Mouse (Mus musculus) yolk sac, embryonic 10.5 days (tissue): ENCODE results near the gene Cxcl14.

Experiments
- DNase-seq: peaks from one replicate; pipeline ENCODE4 v3.0.0-alpha.2; 2017; ENCODE audit warnings: low spot score

The Cxcl14 gene

GRCm38 (mm10) chr13:56289261-56289660 lies 7.1 kb downstream of the Cxcl14 start:
- no peak for DNase-seq

GRCm38 (mm10) chr13:56288601-56289000 lies 7.8 kb downstream of the Cxcl14 start:
- DNase-seq = no peak

GRCm38 (mm10) chr13:56287091-56287490 lies 9.3 kb downstream of the Cxcl14 start:
- DNase-seq = no peak

GRCm38 (mm10) chr13:56283321-56283720 lies 13.0 kb downstream of the Cxcl14 start:
- DNase-seq = no peak

- DNase-seq = no peak
Observed at GRCm38 (mm10) chr13:56280356-56280755, 16.0 kb downstream of the Cxcl14 start.

GRCm38 (mm10) chr13:56279439-56279838 lies 16.9 kb downstream of the Cxcl14 start:
- peak; percentile 58 for DNase-seq

GRCm38 (mm10) chr13:56275171-56275570 lies 21.2 kb downstream of the Cxcl14 start:
- no peak for DNase-seq

GRCm38 (mm10) chr13:56270124-56270523 lies 26.2 kb downstream of the Cxcl14 start:
- no peak for DNase-seq

GRCm38 (mm10) chr13:56267396-56267795 lies 29.0 kb downstream of the Cxcl14 start:
- no peak for DNase-seq

GRCm38 (mm10) chr13:56266435-56266834 lies 29.9 kb downstream of the Cxcl14 start:
- DNase-seq = no peak

GRCm38 (mm10) chr13:56265661-56266060 lies 30.7 kb downstream of the Cxcl14 start:
- DNase-seq = no peak

- DNase-seq = no peak
Observed at GRCm38 (mm10) chr13:56262269-56262668, 34.1 kb downstream of the Cxcl14 start.

GRCm38 (mm10) chr13:56260344-56260780 lies 36.0 kb downstream of the Cxcl14 start:
- no peak for DNase-seq

- DNase-seq = no peak
Observed at GRCm38 (mm10) chr13:56259926-56260250, 36.5 kb downstream of the Cxcl14 start.

- DNase-seq = no peak
Observed at GRCm38 (mm10) chr13:56259021-56259925, 37.1 kb downstream of the Cxcl14 start.

GRCm38 (mm10) chr13:56258196-56259020 lies 37.9 kb downstream of the Cxcl14 start:
- DNase-seq = no peak

GRCm38 (mm10) chr13:56257469-56258153 lies 38.7 kb downstream of the Cxcl14 start:
- DNase-seq = no peak

GRCm38 (mm10) chr13:56256716-56257299 lies 39.5 kb downstream of the Cxcl14 start:
- DNase-seq = no peak

- no peak for DNase-seq
Observed at GRCm38 (mm10) chr13:56253379-56253778, 43.0 kb downstream of the Cxcl14 start.

GRCm38 (mm10) chr13:56252783-56253182 lies 43.6 kb downstream of the Cxcl14 start:
- no peak for DNase-seq

GRCm38 (mm10) chr13:56251924-56252619 lies 44.3 kb downstream of the Cxcl14 start, which contains the start of gene Neurog1:
TSS of gene Neurog1 (minus strand) at chr13:56252163.
- DNase-seq = peak; percentile 28
